Mouse (Mus musculus): Measurements from ENCODE around the gene Hddc3.
"Not testable (repeated sequence)": the region's sequence is repeated elsewhere in the genome, so short reads cannot be mapped to it uniquely, and the experiment has no call there.

Gene Hddc3

GRCm38 (mm10) chr7:80307766-80308165, 35.1 kb upstream of the Hddc3 start:
- H3K9me3 ChIP-seq (ENCODE audit: low read length) = no peaks in the 10 kb centered on the region
- no peak for TF ChIP-seq NANOG (IDR thresholded peaks at IDR 0.05; ENCODE audit: borderline replicate concordance, low read length)
- no peak for TF ChIP-seq POU5F1 (IDR thresholded peaks at IDR 0.05; ENCODE audit: borderline replicate concordance, low read length)
- no peak; the same call in 1 of the 2 replicates for TF ChIP-seq CTCF (conservative IDR thresholded peaks at IDR 0.05; ENCODE audit: low read length)
- H3K4me3 ChIP-seq (replicated peaks; ENCODE audit: low read length) = no peak overlapping the region

GRCm38 (mm10) chr7:80310771-80311170, 32.1 kb upstream of the Hddc3 start:
- no peaks in the 10 kb centered on the region for H3K9me3 ChIP-seq (ENCODE audit: low read length)

More at GRCm38 (mm10) chr7:80307766-80308165, 35.1 kb upstream of the Hddc3 start:
- H3K27me3 ChIP-seq (ENCODE audit: insufficient read depth, low read length) = no peaks in the 10 kb centered on the region
- H3K36me3 ChIP-seq (ENCODE audit: insufficient read depth, low read length) = peaks cover 100% of the 10 kb centered on the region
- H3K4me1 ChIP-seq (replicated peaks; ENCODE audit: low read depth, low read length) = peaks cover 42% of the 10 kb centered on the region

GRCm38 (mm10) chr7:80315733-80316132, 27.2 kb upstream of the Hddc3 start:
- Histone ChIP-seq H3K4me1 (replicated peaks; ENCODE audit: low read depth, low read length) (peaks cover 27% of the 10 kb centered on the region), H3K4me3 (replicated peaks; ENCODE audit: low read length) (no peak overlapping the region), H3K36me3 (ENCODE audit: insufficient read depth, low read length) (peaks cover 85% of the 10 kb centered on the region), H3K9me3 (ENCODE audit: low read length) (no peaks in the 10 kb centered on the region), H3K27me3 (ENCODE audit: insufficient read depth, low read length) (no peaks in the 10 kb centered on the region)
- TF ChIP-seq NANOG (IDR thresholded peaks at IDR 0.05; ENCODE audit: borderline replicate concordance, low read length) (no peak), CTCF (conservative IDR thresholded peaks at IDR 0.05; ENCODE audit: low read length) (no peak), POU5F1 (IDR thresholded peaks at IDR 0.05; ENCODE audit: borderline replicate concordance, low read length) (no peak)

More at GRCm38 (mm10) chr7:80310771-80311170, 32.1 kb upstream of the Hddc3 start:
- H3K27me3 ChIP-seq (ENCODE audit: insufficient read depth, low read length) = no peaks in the 10 kb centered on the region
- TF ChIP-seq NANOG (IDR thresholded peaks at IDR 0.05; ENCODE audit: borderline replicate concordance, low read length) = no peak
- TF ChIP-seq POU5F1 (IDR thresholded peaks at IDR 0.05; ENCODE audit: borderline replicate concordance, low read length) = no peak
- no peak for TF ChIP-seq CTCF (conservative IDR thresholded peaks at IDR 0.05; ENCODE audit: low read length)
- H3K4me3 ChIP-seq (replicated peaks; ENCODE audit: low read length) = no peak overlapping the region
- H3K4me1 ChIP-seq (replicated peaks; ENCODE audit: low read depth, low read length) = peaks cover 33% of the 10 kb centered on the region
- H3K36me3 ChIP-seq (ENCODE audit: insufficient read depth, low read length) = peaks cover 99% of the 10 kb centered on the region

- peaks cover 76% of the 10 kb centered on the region for H3K36me3 ChIP-seq (ENCODE audit: insufficient read depth, low read length)
- peaks cover 37% of the 10 kb centered on the region for H3K4me1 ChIP-seq (replicated peaks; ENCODE audit: low read depth, low read length)
- H3K9me3 ChIP-seq (ENCODE audit: low read length) = no peaks in the 10 kb centered on the region
- TF ChIP-seq CTCF (conservative IDR thresholded peaks at IDR 0.05; ENCODE audit: low read length) (no peak), POU5F1 (IDR thresholded peaks at IDR 0.05; ENCODE audit: borderline replicate concordance, low read length) (no peak), NANOG (IDR thresholded peaks at IDR 0.05; ENCODE audit: borderline replicate concordance, low read length) (no peak)
- H3K27me3 ChIP-seq (ENCODE audit: insufficient read depth, low read length) = no peaks in the 10 kb centered on the region
- H3K4me3 ChIP-seq (replicated peaks; ENCODE audit: low read length) = no peak overlapping the region
Observed at GRCm38 (mm10) chr7:80317439-80318115, 25.3 kb upstream of the Hddc3 start.

- TF ChIP-seq CTCF (conservative IDR thresholded peaks at IDR 0.05; ENCODE audit: low read length) (no peak), POU5F1 (IDR thresholded peaks at IDR 0.05; ENCODE audit: borderline replicate concordance, low read length) (no peak), NANOG (IDR thresholded peaks at IDR 0.05; ENCODE audit: borderline replicate concordance, low read length) (no peak)
- H3K4me1 ChIP-seq (replicated peaks; ENCODE audit: low read depth, low read length) = peaks cover 46% of the 10 kb centered on the region
Observed at GRCm38 (mm10) chr7:80318670-80319069, 24.2 kb upstream of the Hddc3 start.

GRCm38 (mm10) chr7:80319846-80320496, 22.9 kb upstream of the Hddc3 start:
- H3K9me3 ChIP-seq (ENCODE audit: low read length) = no peaks in the 10 kb centered on the region
- no peak for TF ChIP-seq CTCF (conservative IDR thresholded peaks at IDR 0.05; ENCODE audit: low read length)
- TF ChIP-seq POU5F1 (IDR thresholded peaks at IDR 0.05; ENCODE audit: borderline replicate concordance, low read length) = no peak
- no peak for TF ChIP-seq NANOG (IDR thresholded peaks at IDR 0.05; ENCODE audit: borderline replicate concordance, low read length)
- H3K27me3 ChIP-seq (ENCODE audit: insufficient read depth, low read length) = no peaks in the 10 kb centered on the region
- H3K4me3 ChIP-seq (replicated peaks; ENCODE audit: low read length) = peak overlapping the region; percentile 70
- H3K4me1 ChIP-seq (replicated peaks; ENCODE audit: low read depth, low read length) = peaks cover 39% of the 10 kb centered on the region
- H3K36me3 ChIP-seq (ENCODE audit: insufficient read depth, low read length) = peaks cover 53% of the 10 kb centered on the region

More at GRCm38 (mm10) chr7:80318670-80319069, 24.2 kb upstream of the Hddc3 start:
- peaks cover 65% of the 10 kb centered on the region for H3K36me3 ChIP-seq (ENCODE audit: insufficient read depth, low read length)
- no peaks in the 10 kb centered on the region for H3K9me3 ChIP-seq (ENCODE audit: low read length)
- no peak overlapping the region for H3K4me3 ChIP-seq (replicated peaks; ENCODE audit: low read length)
- no peaks in the 10 kb centered on the region for H3K27me3 ChIP-seq (ENCODE audit: insufficient read depth, low read length)

- H3K36me3 ChIP-seq (ENCODE audit: insufficient read depth, low read length) = peaks cover 59% of the 10 kb centered on the region
Observed at GRCm38 (mm10) chr7:80323336-80323735, 19.6 kb upstream of the Hddc3 start.

GRCm38 (mm10) chr7:80324043-80324815, 18.7 kb upstream of the Hddc3 start, which contains the start of gene Rccd1:
Gene Rccd1, minus strand, starts transcription at chr7:80324454.
- peaks cover 56% of the 10 kb centered on the region for H3K36me3 ChIP-seq (ENCODE audit: insufficient read depth, low read length)
- H3K4me3 ChIP-seq (replicated peaks; ENCODE audit: low read length) = peak within 1 kb of the TSS; percentile 86
- TF ChIP-seq CTCF (conservative IDR thresholded peaks at IDR 0.05; ENCODE audit: low read length) = no peak
- TF ChIP-seq NANOG (IDR thresholded peaks at IDR 0.05; ENCODE audit: borderline replicate concordance, low read length) = no peak
- no peak for TF ChIP-seq POU5F1 (IDR thresholded peaks at IDR 0.05; ENCODE audit: borderline replicate concordance, low read length)
- H3K27me3 ChIP-seq (ENCODE audit: insufficient read depth, low read length) = no peaks in the 10 kb centered on the region
- peaks cover 57% of the 10 kb centered on the region for H3K4me1 ChIP-seq (replicated peaks; ENCODE audit: low read depth, low read length)
- no peaks in the 10 kb centered on the region for H3K9me3 ChIP-seq (ENCODE audit: low read length)

More at GRCm38 (mm10) chr7:80323336-80323735, 19.6 kb upstream of the Hddc3 start:
- Histone ChIP-seq H3K9me3 (ENCODE audit: low read length) (no peaks in the 10 kb centered on the region), H3K4me1 (replicated peaks; ENCODE audit: low read depth, low read length) (peaks cover 56% of the 10 kb centered on the region), H3K27me3 (ENCODE audit: insufficient read depth, low read length) (no peaks in the 10 kb centered on the region), H3K4me3 (replicated peaks; ENCODE audit: low read length) (peak overlapping the region; percentile 86)
- TF ChIP-seq CTCF (conservative IDR thresholded peaks at IDR 0.05; ENCODE audit: low read length) (no peak), POU5F1 (IDR thresholded peaks at IDR 0.05; ENCODE audit: borderline replicate concordance, low read length) (no peak), NANOG (IDR thresholded peaks at IDR 0.05; ENCODE audit: borderline replicate concordance, low read length) (no peak)

- Histone ChIP-seq H3K36me3 (ENCODE audit: insufficient read depth, low read length) (peaks cover 54% of the 10 kb centered on the region), H3K4me1 (replicated peaks; ENCODE audit: low read depth, low read length) (peaks cover 53% of the 10 kb centered on the region)
- H3K4me3 ChIP-seq (replicated peaks; ENCODE audit: low read length); H3K27me3 ChIP-seq (ENCODE audit: insufficient read depth, low read length); H3K9me3 ChIP-seq (ENCODE audit: low read length): not testable (repeated sequence)
Observed at GRCm38 (mm10) chr7:80324816-80325119, 18.1 kb upstream of the Hddc3 start.
